Mouse (Mus musculus): ENCODE measurements around the gene Gm12830. TPM values are rescaled to one million over a fixed set of nuclear protein-coding genes. Genes with fewer than 3 reads are reported as not detected.

Gene Gm12830
- polyA plus RNA-seq, 1 experiment from 2014 or later = not detected

DNA sequence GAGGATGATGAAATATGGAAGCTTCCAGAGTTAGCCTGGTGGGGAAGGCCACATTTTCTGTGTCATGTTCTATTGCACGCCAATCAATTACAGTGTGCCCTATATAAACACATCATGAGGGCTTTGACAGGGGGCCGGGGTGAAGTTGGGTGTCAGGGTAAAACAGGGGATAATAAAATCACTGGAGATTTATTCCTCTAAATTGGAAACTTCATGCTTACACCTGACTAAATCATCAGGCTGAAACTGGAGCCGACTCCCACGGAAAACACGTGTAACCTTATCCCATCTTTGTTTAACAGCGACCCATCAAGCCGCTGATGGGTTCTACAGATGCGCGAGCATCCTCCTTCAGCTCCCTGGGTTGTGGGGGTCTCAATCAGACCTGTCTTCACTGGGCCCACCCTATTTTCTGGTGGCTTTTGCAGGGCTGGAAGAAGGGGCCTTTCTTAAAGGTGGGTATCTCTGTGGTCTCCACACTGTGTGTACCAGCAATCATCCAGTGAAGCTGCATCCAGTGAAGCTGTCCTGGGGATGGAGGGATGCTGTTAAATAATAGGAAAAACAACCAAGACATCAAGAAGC lies 19.9 kb downstream of the Gm12830 start:
- WGBS = 44% methylated on average over 9 of the region's 9 CpGs
- peaks cover 19% of the 10 kb centered on the region for H3K27me3 ChIP-seq (replicated peaks; ENCODE audit: insufficient read depth, low read length)
- H3K4me1 ChIP-seq (ENCODE audit: insufficient read depth, low read depth, low read length) = 0 out of 2 replicates have a peak, but pooled peaks cover 4% of the 10 kb centered on the region
- no peak overlapping the region for H3K4me2 ChIP-seq (replicated peaks; ENCODE audit: low read depth, low read length)
- no peak overlapping the region for H3K27ac ChIP-seq (ENCODE audit: low read length)
- ATAC-seq = no peak
- H3K36me3 ChIP-seq (ENCODE audit: insufficient read depth, low read length) = no peaks in the 10 kb centered on the region
- no peaks in the 10 kb centered on the region for H3K9me3 ChIP-seq (ENCODE audit: low read length)
- TF ChIP-seq CTCF (IDR thresholded peaks at IDR 0.05) (no peak), EP300 (IDR thresholded peaks at IDR 0.05) (no peak)
- H3K9ac ChIP-seq (replicated peaks; ENCODE audit: low read depth) = no peak overlapping the region
- H3K4me3 ChIP-seq (ENCODE audit: low read depth, low read length) = no peak overlapping the region
- DNase-seq (ENCODE audit: low spot score) = no peak

DNA sequence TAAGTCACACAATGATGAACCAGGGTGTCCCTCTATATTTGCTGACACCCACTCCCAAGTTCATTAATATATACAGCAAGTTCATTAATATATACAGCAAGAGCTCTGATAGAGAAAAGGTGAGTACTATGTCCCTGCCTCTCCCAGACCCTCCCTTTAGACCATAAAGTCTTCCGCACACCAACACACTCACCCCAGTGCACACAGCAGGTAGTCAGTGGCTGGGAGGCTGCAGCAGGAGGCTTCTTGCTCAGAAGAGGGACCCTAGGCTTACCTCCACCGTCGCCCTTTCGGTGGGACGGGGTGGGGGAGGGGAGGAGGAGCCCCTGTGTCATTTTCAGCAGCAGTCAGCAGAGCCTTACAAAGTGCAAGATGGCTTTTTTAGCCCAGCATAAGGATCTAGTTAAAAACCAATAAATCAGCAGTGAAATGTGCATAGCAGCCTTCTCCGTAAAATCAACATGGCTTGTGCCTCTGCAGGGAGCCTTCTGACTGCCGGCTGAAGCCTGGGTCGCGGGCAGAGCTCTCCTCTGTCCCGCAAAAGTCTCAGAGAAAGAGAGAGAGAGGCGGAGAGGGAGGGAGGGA lies 20.9 kb downstream of the Gm12830 start:
- Histone ChIP-seq H3K4me3 (ENCODE audit: low read depth, low read length) (no peak overlapping the region), H3K27me3 (replicated peaks; ENCODE audit: insufficient read depth, low read length) (peaks cover 19% of the 10 kb centered on the region), H3K4me2 (replicated peaks; ENCODE audit: low read depth, low read length) (no peak overlapping the region), H3K27ac (ENCODE audit: low read length) (no peak overlapping the region), H3K4me1 (ENCODE audit: insufficient read depth, low read depth, low read length) (0 out of 2 replicates have a peak, but pooled peaks cover 4% of the 10 kb centered on the region), H3K9me3 (ENCODE audit: low read length) (no peaks in the 10 kb centered on the region), H3K9ac (replicated peaks; ENCODE audit: low read depth) (no peak overlapping the region), H3K36me3 (ENCODE audit: insufficient read depth, low read length) (no peaks in the 10 kb centered on the region)
- TF ChIP-seq EP300 (IDR thresholded peaks at IDR 0.05) (no peak), CTCF (IDR thresholded peaks at IDR 0.05) (no peak)
- 16% methylated on average over 9 of the region's 11 CpGs for WGBS
- no peak for DNase-seq (ENCODE audit: low spot score)
- ATAC-seq = no peak

DNA sequence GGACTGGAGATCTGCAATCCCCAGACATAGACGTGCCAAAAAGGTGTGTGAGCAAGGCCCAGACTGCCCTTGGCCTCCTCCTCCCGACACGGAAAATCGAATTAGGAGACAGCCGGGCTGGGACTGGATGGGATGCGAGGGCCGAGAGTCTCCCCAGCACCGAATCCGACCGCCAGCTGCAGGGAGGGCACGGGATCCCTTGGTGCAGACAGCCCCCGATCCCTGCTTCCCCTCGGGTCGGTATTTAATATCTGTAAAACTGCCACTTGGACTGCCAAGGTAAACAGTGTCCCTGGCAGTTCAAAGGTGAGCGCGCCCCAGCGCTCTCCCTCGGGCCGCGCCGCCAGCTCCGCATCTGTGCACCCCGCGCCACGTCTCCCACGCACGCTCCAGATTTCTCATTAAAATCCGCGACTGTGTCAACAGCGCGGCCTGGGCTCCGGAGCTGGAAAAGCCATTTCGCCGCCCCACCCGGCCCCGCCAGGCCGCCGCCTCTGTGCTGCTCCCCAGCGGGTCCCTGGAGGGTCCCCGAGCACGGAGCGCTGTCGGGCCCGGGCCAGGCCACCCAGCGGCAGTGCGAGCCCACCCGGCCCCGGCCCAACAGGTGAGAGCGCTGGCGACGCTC lies 21.7 kb downstream of the Gm12830 start:
- H3K9ac ChIP-seq (replicated peaks; ENCODE audit: low read depth) = no peak overlapping the region
- DNase-seq (ENCODE audit: low spot score) (no peak), ATAC-seq (no peak)
- peak overlapping the region; percentile 19; the same call in 1 of the 2 replicates for H3K4me3 ChIP-seq (ENCODE audit: low read depth, low read length)
- H3K9me3 ChIP-seq (ENCODE audit: low read length) = no peaks in the 10 kb centered on the region
- H3K4me1 ChIP-seq (ENCODE audit: insufficient read depth, low read depth, low read length) = 0 out of 2 replicates have a peak, but pooled peaks cover 4% of the 10 kb centered on the region
- peak overlapping the region; percentile 54 for H3K4me2 ChIP-seq (replicated peaks; ENCODE audit: low read depth, low read length)
- WGBS = 2% methylated on average over 49 of the region's 51 CpGs
- H3K36me3 ChIP-seq (ENCODE audit: insufficient read depth, low read length) = no peaks in the 10 kb centered on the region
- H3K27ac ChIP-seq (ENCODE audit: low read length) = no peak overlapping the region
- H3K27me3 ChIP-seq (replicated peaks; ENCODE audit: insufficient read depth, low read length) = peaks cover 19% of the 10 kb centered on the region
- no peak for TF ChIP-seq EP300 (IDR thresholded peaks at IDR 0.05)
- TF ChIP-seq CTCF (IDR thresholded peaks at IDR 0.05) = no peak

DNA sequence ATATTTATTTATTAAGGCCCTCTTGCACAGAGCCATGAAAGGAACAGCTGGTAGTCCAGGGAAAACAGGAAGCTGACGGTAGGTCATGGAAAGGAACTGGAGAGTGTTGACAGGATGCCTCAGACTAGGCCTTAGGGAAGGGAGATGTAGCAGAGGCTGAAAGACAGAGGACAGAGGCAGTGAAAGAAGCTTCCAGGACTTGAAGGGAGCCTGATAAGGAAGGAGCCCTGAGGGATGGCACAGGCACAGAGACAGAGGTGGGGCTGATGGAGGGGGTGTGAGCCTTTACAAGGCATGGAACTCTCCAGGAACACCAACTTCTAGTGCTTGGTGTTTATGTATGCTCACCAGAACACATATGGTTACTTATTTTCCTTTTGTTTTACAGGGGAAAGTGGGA lies 23.1 kb downstream of the Gm12830 start:
- Histone ChIP-seq H3K4me3 (ENCODE audit: low read depth, low read length) (no peak overlapping the region), H3K4me1 (ENCODE audit: insufficient read depth, low read depth, low read length) (0 out of 2 replicates have a peak, but pooled peaks cover 4% of the 10 kb centered on the region), H3K36me3 (ENCODE audit: insufficient read depth, low read length) (no peaks in the 10 kb centered on the region), H3K27me3 (replicated peaks; ENCODE audit: insufficient read depth, low read length) (peaks cover 19% of the 10 kb centered on the region), H3K9ac (replicated peaks; ENCODE audit: low read depth) (no peak overlapping the region), H3K27ac (ENCODE audit: low read length) (no peak overlapping the region), H3K4me2 (replicated peaks; ENCODE audit: low read depth, low read length) (no peak overlapping the region), H3K9me3 (ENCODE audit: low read length) (no peaks in the 10 kb centered on the region)
- TF ChIP-seq CTCF (IDR thresholded peaks at IDR 0.05) = no peak
- TF ChIP-seq EP300 (IDR thresholded peaks at IDR 0.05) = no peak
- ATAC-seq = no peak
- DNase-seq (ENCODE audit: low spot score) = no peak
- WGBS = 38% methylated on average over 1 of the region's 1 CpGs

DNA sequence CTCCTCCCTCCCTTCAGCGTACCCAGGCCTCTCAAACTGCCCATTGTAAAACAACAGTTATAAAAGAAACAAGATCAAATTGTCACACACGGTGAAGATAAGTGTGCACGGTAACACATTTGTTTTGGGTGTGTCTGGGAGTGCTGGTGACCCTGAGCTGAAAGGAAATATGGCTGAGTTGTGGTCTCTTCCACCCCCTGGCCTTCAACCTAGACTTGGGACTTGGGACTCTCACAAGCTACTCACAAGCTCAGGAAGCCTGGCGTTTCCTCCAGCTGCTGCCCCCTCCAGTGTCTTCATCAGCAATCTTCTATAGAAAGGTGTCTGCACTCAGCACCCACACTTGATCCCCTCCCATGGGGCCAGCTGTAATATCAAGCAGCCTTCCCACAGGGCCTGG lies 24.1 kb downstream of the Gm12830 start:
- H3K27me3 ChIP-seq (replicated peaks; ENCODE audit: insufficient read depth, low read length) = peaks cover 19% of the 10 kb centered on the region
- H3K36me3 ChIP-seq (ENCODE audit: insufficient read depth, low read length) = no peaks in the 10 kb centered on the region
- H3K9ac ChIP-seq (replicated peaks; ENCODE audit: low read depth) = no peak overlapping the region
- 0 out of 2 replicates have a peak, but pooled peaks cover 4% of the 10 kb centered on the region for H3K4me1 ChIP-seq (ENCODE audit: insufficient read depth, low read depth, low read length)
- ATAC-seq = no peak
- TF ChIP-seq EP300 (IDR thresholded peaks at IDR 0.05) = no peak
- TF ChIP-seq CTCF (IDR thresholded peaks at IDR 0.05) = no peak
- H3K9me3 ChIP-seq (ENCODE audit: low read length) = no peaks in the 10 kb centered on the region
- 60% methylated on average over 4 of the region's 4 CpGs for WGBS
- H3K4me2 ChIP-seq (replicated peaks; ENCODE audit: low read depth, low read length) = no peak overlapping the region
- no peak overlapping the region for H3K27ac ChIP-seq (ENCODE audit: low read length)
- no peak overlapping the region for H3K4me3 ChIP-seq (ENCODE audit: low read depth, low read length)
- DNase-seq (ENCODE audit: low spot score) = no peak

DNA sequence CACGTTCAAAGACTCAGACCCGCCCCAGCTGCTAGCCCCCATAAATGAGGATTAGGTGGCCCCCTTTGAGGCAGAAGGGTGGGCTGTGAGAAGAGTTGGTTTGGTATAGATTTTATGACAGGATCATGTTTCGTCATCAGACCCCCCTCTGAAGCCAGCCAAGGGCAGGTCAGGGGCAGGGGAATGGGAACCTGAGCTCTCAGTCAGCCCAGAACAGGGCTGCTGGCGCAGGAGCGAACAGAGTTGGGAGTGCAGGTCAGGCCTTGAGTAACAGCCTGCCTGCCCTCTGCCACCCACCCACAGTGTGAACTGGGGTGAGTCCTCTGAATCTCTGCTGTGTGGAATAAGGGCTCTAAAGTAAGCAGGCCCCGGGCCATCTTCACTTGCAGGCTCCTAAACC lies 25.2 kb downstream of the Gm12830 start:
- Histone ChIP-seq H3K27ac (ENCODE audit: low read length) (no peak overlapping the region), H3K9ac (replicated peaks; ENCODE audit: low read depth) (no peak overlapping the region), H3K36me3 (ENCODE audit: insufficient read depth, low read length) (no peaks in the 10 kb centered on the region), H3K4me3 (ENCODE audit: low read depth, low read length) (no peak overlapping the region), H3K27me3 (replicated peaks; ENCODE audit: insufficient read depth, low read length) (peaks cover 15% of the 10 kb centered on the region), H3K4me1 (ENCODE audit: insufficient read depth, low read depth, low read length) (0 out of 2 replicates have a peak, but pooled peaks cover 4% of the 10 kb centered on the region), H3K4me2 (replicated peaks; ENCODE audit: low read depth, low read length) (no peak overlapping the region), H3K9me3 (ENCODE audit: low read length) (no peaks in the 10 kb centered on the region)
- WGBS = 73% methylated on average over 6 of the region's 6 CpGs
- DNase-seq (ENCODE audit: low spot score) (no peak), ATAC-seq (no peak)
- TF ChIP-seq EP300 (IDR thresholded peaks at IDR 0.05) (no peak), CTCF (IDR thresholded peaks at IDR 0.05) (no peak)
